Mouse (Mus musculus) WW6 (cell line): Measurements from ENCODE around the gene Rab3c.

Experiments
- DNase-seq: peaks from one replicate; pipeline ENCODE4 v3.0.0-alpha.2; 2013; ENCODE audit warnings: low read depth, low spot score

Gene Rab3c

DNA sequence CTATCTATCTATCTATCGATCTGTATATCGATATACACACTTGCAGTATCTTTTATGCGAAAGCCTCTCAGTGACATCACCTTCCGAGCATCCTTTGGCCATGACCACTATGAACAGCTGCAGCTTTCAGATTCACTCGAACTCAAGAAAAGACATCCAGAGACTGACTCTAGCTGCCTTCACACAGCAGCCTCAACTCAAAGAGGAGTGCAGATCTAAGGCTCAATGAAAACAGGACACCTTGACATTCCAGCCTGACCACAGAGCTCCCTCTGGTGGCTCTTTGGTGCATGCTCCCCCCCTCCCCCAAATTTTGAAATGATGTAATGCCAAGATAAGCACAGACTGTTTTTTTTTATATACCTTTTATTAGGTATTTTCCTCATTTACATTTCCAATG is 257.8 kb downstream of the Rab3c start:
- no peak for DNase-seq

GRCm38 (mm10) chr13:110019774-110020173 is 261.0 kb downstream of the Rab3c start:
- DNase-seq = peak; percentile 49

DNA sequence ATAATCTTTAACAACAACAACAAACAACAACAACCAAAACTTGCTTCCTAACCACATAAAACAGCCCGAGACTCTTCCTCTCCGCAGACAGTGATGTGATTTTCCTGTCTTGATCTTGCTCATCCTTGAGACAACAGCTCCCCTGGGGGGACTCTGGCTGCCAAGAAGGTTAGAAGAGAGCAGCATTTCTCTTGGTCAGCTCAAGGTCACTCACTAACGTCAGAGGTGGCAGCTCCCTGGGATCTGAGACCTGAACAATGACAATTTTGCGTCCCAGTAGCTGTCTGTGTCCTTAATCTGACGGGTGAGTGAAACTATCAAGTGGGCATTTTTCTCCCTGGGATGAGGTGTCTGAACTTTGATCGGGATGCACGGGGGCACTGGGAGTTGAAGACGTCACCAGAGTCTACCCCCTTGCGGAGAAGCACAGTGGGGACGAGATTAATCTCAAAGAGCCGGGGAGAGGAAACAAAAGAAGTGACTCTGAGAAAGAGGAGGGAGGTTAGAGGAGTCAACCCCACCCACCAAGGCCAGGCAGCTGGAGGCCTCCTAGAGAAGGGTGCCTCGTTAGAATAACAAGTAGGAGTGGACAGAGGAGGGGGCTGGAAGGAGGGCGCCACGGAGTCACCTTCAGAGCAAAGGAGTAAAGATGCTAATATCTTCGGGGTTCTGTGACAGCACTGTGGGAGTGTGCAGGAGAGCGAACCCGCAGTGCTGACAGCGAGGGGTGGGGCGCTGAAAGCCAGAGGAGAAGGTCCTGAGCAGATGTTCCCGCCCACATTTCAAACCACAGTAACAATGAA is 261.7 kb downstream of the Rab3c start:
- DNase-seq = peak; percentile 84

DNA sequence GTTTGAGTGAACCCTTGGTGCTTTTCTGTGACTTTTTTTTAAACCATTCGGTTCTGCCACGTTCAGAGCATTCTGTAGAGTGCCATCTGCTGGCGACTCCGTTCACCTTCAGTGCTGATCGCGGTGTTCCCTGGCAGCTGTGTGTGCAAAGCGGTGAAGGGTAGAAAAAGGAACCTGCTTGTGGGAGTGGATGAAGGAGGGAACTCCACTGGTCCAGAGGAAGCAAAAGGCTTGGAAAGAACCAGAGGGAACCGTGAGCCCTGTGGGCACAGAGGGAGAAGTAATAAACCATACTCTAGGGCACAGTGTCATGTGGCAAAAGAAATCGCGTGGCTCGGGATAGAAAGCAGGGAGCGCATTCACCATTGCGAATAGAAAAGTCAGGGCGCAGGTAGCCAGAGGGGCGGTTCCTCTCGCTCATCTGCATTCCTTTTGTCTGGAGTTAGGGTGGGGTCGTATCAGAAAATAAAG is 262.3 kb downstream of the Rab3c start:
- DNase-seq = peak; percentile 79

- no peak for DNase-seq
Measured at GRCm38 (mm10) chr13:110012029-110012428, 268.8 kb downstream of the Rab3c start.

DNA sequence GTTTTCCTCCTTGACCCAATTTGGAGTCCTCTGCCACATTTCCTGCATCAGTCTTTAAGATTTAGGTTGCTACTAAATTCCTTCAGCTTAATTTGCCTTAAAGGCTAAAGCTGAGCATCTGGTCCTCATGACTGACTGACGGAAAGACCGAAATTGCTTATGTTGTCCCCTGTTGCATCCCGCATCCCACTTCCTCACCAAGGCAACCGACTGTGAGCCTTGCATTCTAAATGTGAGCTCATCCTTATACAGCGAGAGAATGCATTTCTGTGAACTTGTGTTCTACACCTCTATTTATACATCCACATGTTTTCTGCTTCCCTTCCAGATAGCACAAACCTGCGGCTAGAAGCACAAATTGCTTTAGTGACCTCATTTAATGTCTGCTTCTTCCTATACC is 269.9 kb downstream of the Rab3c start:
- DNase-seq = no peak

DNA sequence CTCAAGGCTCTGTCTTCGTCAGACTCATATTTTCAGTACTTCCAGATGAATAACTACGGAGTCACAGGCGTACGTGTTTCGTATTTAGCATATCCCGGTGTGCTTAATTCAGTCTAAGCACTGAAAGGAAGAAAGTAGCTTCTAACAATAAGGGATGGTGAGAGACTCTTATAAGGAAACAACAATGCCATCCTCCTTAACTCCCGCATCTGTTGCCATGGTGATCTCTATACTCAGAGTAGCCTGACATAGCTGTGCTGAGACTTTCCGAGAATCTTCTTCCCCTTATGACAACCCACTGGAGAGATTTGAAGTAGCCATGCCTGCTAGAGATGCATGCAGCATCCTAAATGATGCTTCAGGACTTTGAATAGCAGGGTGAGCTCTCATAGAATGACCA is 272.3 kb downstream of the Rab3c start:
- no peak for DNase-seq

DNA sequence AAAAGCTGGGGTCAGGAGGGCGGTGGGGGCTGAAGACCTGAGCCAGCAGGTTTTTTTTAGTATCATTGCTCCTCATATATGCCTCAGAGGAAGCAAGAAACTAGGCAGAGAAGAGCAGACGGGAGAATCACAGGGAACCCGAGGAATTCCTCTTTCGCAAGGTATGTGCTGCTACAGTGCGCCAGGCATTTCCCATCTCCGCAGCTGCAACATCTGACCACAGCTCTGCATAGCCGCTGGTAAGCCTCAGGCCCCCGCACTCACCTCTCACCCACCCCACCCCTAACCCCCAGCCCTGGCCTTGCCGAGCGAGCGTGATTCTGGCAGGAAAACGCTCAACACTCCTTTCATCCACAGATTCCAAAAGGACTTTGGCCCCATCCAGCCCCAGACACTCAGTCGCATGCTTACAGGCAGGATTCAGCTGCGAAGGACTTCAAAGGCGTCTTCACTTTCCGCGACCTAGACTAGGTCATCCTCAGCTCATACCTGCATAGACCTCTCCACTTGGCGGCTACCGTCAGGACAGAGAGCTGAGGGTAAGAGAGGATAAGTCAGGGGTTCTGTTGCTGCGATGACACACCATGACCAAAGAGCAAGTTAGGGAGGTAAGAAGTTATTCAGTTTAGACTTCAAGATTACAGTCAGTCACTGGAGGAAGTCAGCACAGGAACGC is 274.6 kb downstream of the Rab3c start:
- DNase-seq = no peak
